Mouse (Mus musculus) embryonic facial prominence, embryonic 10.5 days (tissue): ENCODE data around the gene Slc35e2. TPM values are rescaled to one million over a fixed set of nuclear protein-coding genes. Genes with fewer than 3 reads are reported as not detected.

Experiments used
- DNase-seq: peaks from one replicate; pipeline ENCODE4 v3.0.0-alpha.2; 2017; ENCODE audit warnings: low spot score
- H3K27ac ChIP-seq: fragments of 300-500 bp; sonication (generic); replicated peaks from 2 replicates; pipeline ENCODE4 v1.5.1; 2016; ENCODE audit warnings: mild to moderate bottlenecking
- H3K27me3 ChIP-seq: fragments of 300-500 bp; sonication (generic); replicated peaks from 2 replicates; pipeline ENCODE4 v1.6.1; 2016; ENCODE audit warnings: low read depth, mild to moderate bottlenecking; ENCODE audit not compliant: poor library complexity, severe bottlenecking
- H3K36me3 ChIP-seq: fragments of 300-500 bp; sonication (generic); replicated peaks from 2 replicates; pipeline ENCODE4 v1.6.1; 2016; ENCODE audit warnings: mild to moderate bottlenecking, moderate library complexity
- H3K4me1 ChIP-seq: fragments of 300-500 bp; sonication (generic); 2 replicates; pipeline ENCODE4 v1.6.1; 2016
- H3K4me3 ChIP-seq: fragments of 300-500 bp; sonication (generic); 2 replicates; pipeline ENCODE4 v1.5.1; 2016; ENCODE audit warnings: mild to moderate bottlenecking, moderate library complexity
- H3K9me3 ChIP-seq: fragments of 300-500 bp; sonication (generic); 2 replicates; pipeline ENCODE4 v1.6.1; 2016; ENCODE audit warnings: mild to moderate bottlenecking
- WGBS: fragments of 180-500 bp; shearing (Covaris S2); methylation state at CpG from one replicate; pipeline ENCODE4 v1.1.7; 2016; 5-methylcytosine and 5-hydroxymethylcytosine counted together
- polyA plus RNA-seq: library from polyadenylated mRNA; unstranded; fragments of >200 nt; fragmentation: Nextera tagmentation; extraction: Ambion mirVana; gene quantifications from 2 replicates; pipeline ENCODE4 v1.2.1, GENCODE M21; 2016

Slc35e2 gene
- polyA plus RNA-seq = 13.5 and 13.7 TPM in 2 replicates

DNA sequence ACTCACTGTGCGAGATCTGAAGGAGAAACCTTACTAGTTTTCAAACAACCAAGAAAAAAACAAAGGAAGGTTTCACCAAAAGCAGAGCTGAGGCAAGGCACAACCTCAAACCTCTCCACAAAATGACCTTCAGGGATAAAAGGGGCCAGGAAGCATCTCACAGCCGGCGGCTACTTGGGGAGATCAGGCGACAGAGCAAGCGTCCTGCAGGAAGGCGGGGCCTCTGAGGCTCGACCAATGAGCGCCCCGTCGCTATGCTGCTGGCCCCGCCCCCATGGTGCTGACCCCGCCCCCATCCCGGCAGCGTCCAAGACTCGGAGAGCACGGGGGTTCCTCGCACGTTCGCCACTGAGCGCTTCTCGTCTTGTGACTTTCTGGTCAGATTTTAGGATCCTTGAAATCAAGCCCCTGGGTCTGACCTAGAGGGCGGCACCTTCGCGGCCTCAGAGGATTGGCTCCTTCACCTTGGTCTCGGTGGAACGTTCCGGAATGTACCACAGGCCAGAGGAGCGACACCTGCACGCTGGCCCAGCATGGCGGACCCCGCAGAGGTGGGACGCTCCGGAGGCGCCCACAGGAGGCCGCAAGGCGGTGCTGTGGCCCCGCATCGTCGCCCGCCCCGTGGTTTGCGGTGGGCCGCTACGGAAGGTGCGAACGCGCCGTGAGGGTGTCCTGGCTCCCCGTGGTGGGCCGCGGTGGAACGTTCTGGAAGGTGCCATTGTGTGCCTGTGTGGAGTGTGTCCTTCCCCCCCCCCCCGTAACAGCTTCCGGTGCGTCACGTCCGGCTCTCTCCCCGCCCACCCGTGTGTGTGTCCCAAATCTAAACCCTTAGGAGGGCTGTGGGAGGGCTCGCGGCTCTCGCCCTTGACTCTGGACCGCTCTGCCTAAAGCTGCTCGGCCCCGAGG is at the start of gene Slc35e2:
Slc35e2 (plus strand) TSS at position 326 of the 906 bp plus-strand sequence.
- DNase-seq = peak; percentile 97
- WGBS = under 1% methylated on average over 65 of the region's 65 CpGs
- Histone ChIP-seq H3K9me3 (no peaks in the 10 kb centered on the region), H3K4me1 (peaks cover 24% of the 10 kb centered on the region), H3K36me3 (peaks cover 38% of the 10 kb centered on the region), H3K27me3 (no peaks in the 10 kb centered on the region), H3K27ac (peak within 1 kb of the TSS; percentile 100), H3K4me3 (peak within 1 kb of the TSS; percentile 100)

DNA sequence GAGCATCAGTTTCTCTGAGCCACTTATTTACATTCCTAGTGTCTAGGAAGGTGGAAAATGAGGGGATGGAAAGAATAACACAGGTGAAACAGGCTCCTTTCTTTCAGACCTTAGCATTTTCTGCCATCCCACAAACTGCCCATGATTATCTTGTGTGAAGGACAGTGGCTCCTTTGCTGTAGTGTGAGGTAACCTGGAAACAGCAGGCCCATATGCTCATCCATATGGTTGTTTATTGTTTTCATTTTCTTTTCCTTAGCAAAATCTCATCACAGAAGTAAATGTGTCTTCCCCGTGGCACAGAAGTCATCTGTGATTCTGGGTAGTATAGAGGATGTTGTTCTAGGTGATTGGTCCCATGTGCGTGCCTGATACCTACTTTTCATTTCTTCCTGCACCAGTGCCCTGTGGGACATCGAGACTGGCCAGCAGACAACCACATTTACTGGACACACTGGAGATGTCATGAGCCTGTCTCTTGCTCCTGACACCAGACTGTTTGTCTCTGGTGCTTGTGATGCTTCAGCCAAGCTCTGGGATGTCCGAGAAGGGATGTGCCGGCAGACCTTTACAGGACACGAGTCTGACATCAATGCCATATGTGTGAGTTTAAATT is 48.2 kb upstream of the Slc35e2 start:
- H3K4me1 ChIP-seq = no peaks in the 10 kb centered on the region
- H3K27ac ChIP-seq = no peak overlapping the region
- H3K4me3 ChIP-seq = no peak overlapping the region
- DNase-seq = no peak
- WGBS = 90% methylated on average over 6 of the region's 6 CpGs
- H3K9me3 ChIP-seq = no peaks in the 10 kb centered on the region
- H3K36me3 ChIP-seq = peaks cover 99% of the 10 kb centered on the region
- H3K27me3 ChIP-seq = no peaks in the 10 kb centered on the region

DNA sequence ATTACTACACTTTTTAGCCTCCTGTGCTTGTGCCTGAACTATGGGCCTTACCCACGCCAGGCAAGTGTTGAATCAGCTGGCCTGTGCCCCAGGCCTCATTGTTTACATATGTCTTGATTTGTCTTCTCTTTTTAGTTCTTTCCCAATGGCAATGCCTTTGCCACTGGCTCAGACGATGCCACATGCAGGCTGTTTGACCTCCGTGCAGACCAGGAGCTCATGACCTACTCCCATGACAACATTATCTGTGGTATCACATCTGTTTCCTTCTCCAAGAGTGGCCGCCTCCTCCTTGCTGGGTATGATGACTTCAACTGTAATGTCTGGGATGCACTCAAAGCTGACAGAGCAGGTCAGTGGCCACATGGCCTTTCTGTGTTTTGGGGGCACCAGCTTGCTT is 46.3 kb upstream of the Slc35e2 start:
- H3K27me3 ChIP-seq = no peaks in the 10 kb centered on the region
- DNase-seq = no peak
- H3K4me3 ChIP-seq = no peak overlapping the region
- H3K9me3 ChIP-seq = no peaks in the 10 kb centered on the region
- no peak overlapping the region for H3K27ac ChIP-seq
- H3K36me3 ChIP-seq = peaks cover 99% of the 10 kb centered on the region
- H3K4me1 ChIP-seq = no peaks in the 10 kb centered on the region
- WGBS = 82% methylated on average over 4 of the region's 4 CpGs

DNA sequence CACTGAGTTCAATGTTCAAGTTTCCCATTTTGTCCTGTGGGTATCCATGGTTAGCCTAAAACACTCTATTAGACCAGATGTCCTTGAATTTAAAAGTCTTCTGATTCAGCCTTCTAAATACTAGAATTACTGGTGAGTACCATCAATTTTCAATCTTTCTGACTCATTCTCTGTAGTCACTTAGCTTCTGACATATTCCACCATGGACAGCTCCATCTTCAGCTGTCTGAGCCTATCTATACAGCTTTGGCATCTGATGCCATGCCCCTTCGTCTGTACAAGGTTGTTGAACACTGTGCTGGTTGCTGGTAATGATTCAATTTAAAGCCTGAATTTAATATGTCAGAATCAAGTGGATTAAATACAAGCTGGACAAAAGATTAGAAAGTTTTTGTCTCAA is 45.8 kb upstream of the Slc35e2 start:
- 82% methylated on average over 1 of the region's 1 CpGs for WGBS

DNA sequence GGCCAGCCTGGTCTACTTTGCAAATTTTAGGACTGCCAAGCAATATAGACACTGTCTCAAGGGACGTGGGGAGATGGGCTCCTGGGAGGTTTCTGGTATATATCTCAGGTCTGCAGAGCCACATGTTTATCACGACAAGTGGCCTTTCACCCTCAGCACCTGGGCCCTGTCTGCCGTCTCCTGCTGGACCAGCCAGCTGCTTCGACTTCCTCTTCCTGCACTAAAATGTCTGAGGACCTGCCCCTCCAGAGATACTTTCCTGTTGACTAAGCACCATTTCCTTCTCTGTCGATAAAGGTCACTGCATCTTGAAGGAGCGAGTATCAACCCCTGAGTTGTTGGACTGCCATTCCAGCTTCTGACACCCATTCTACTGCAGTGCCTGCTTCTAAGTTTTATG is 41.8 kb upstream of the Slc35e2 start:
- Histone ChIP-seq H3K27ac (no peak overlapping the region), H3K36me3 (peaks cover 75% of the 10 kb centered on the region), H3K4me1 (peaks cover 29% of the 10 kb centered on the region), H3K9me3 (no peaks in the 10 kb centered on the region), H3K27me3 (no peaks in the 10 kb centered on the region), H3K4me3 (no peak overlapping the region)
- DNase-seq = no peak
- WGBS = 82% methylated on average over 6 of the region's 6 CpGs

More for the DNA sequence above, 45.8 kb upstream of the Slc35e2 start:
- Histone ChIP-seq H3K9me3 (no peaks in the 10 kb centered on the region), H3K27ac (no peak overlapping the region), H3K27me3 (no peaks in the 10 kb centered on the region), H3K4me1 (no peaks in the 10 kb centered on the region), H3K36me3 (peaks cover 99% of the 10 kb centered on the region), H3K4me3 (no peak overlapping the region)
- no peak for DNase-seq

DNA sequence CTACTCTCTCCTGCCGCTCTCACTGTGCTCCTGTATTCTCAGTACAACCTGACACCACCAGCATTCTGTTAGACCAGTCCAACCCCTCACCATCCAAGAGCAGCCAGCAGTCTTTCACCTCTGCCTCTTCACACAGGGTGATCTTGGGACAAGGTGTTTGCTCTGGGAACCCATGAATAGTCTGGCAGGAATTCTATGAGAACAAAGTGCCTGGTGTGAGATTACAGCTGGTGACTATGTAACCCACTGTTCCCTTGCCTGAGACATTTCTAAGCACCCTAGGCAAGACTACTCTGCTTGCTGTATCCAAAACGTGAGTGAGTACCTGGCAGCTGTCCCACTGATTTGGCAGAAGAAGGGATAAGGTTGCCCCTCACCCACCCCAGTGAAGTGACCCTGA is 40.3 kb upstream of the Slc35e2 start:
- WGBS = 75% methylated on average over 2 of the region's 2 CpGs
- H3K27ac ChIP-seq = no peak overlapping the region
- peaks cover 41% of the 10 kb centered on the region for H3K4me1 ChIP-seq
- H3K36me3 ChIP-seq = peaks cover 60% of the 10 kb centered on the region
- H3K27me3 ChIP-seq = no peaks in the 10 kb centered on the region
- H3K4me3 ChIP-seq = no peak overlapping the region
- no peaks in the 10 kb centered on the region for H3K9me3 ChIP-seq
- no peak for DNase-seq

DNA sequence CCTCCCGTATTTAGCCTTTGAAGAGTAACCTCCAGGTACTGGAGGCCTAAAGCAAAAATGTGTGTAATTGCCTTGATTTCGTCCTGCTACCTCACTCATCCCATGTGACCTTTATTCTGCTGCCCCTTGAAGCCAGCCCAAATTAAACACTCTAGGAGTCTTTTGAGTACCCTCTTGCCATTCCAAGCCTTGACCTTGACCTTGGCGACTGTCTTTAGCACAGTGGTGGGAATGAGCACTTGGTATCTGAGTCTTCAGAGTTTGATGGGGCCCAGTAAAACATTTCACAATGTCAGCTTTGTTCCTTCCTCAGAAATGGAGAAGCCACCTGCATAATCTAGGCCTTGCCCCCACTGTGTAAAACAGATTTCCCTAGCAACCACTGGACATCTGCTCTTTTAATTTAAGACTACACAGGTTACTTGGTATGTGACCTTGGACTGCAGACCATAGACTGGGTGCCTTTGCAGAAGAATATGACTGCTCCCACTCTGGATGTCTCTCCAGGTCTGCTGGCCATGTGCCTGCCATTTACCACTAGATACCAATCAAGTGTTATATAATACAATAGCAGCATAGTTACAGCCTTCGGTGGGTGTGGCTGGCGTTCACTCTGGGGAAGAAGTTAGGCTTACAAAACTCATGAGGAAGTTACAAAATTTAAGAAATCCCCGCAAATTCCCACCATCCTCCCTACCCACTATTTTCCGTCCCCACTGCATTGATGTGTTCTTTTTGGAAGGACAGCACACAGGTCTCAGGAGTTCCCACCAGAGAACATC is 39.4 kb upstream of the Slc35e2 start, which contains the start of gene Nadk:
Nadk (plus strand) TSS at position 718 of the 782 bp plus-strand sequence.
- Histone ChIP-seq H3K36me3 (peaks cover 51% of the 10 kb centered on the region), H3K4me1 (peaks cover 45% of the 10 kb centered on the region)
- 71% methylated on average over 7 of the region's 7 CpGs for WGBS

DNA sequence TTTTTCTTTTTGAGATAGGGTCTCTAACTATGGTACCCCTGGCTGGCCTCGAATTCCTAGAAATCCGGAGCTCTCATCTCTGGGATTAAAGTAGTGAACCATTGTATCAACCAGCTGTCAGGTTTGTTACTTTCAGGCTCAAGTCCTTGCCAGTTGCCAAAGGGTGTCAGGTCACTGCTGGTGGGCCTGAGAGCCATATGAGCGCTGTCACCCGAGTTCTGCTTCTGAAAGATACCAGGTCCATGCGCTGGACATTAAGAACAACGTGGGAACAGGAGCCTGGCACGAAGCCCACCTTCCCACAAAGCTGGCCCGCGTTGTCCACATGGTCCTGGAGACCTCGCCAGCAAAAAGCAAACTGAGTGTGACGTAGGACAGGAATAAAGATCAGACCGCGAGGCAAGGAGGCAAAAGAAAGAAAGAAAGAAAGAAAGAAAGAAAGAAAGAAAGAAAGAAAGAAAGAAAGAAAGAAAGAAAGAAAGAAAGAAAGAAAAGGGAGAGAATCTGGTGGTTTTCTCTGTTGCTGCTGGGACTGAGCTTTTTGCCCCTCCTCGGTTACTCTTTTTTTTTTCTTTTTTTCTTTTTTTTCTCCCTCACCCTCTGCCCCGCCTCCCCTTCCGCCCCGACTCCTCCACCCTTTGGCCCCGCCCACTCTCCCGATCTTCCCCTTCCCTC is 38.4 kb upstream of the Slc35e2 start:
- peak overlapping the region; percentile 91 for H3K27ac ChIP-seq
- H3K27me3 ChIP-seq = no peaks in the 10 kb centered on the region
- H3K4me1 ChIP-seq = peaks cover 45% of the 10 kb centered on the region
- no peaks in the 10 kb centered on the region for H3K9me3 ChIP-seq
- 6% methylated on average over 19 of the region's 19 CpGs for WGBS
- peaks cover 42% of the 10 kb centered on the region for H3K36me3 ChIP-seq
- peak; percentile 53 for DNase-seq
- peak overlapping the region; percentile 70 for H3K4me3 ChIP-seq

More for the DNA sequence above, 39.4 kb upstream of the Slc35e2 start, which contains the start of gene Nadk:
- DNase-seq = no peak
- peak within 1 kb of the TSS; percentile 70 for H3K4me3 ChIP-seq
- no peaks in the 10 kb centered on the region for H3K27me3 ChIP-seq
- H3K27ac ChIP-seq = peak within 1 kb of the TSS; percentile 91
- H3K9me3 ChIP-seq = no peaks in the 10 kb centered on the region

DNA sequence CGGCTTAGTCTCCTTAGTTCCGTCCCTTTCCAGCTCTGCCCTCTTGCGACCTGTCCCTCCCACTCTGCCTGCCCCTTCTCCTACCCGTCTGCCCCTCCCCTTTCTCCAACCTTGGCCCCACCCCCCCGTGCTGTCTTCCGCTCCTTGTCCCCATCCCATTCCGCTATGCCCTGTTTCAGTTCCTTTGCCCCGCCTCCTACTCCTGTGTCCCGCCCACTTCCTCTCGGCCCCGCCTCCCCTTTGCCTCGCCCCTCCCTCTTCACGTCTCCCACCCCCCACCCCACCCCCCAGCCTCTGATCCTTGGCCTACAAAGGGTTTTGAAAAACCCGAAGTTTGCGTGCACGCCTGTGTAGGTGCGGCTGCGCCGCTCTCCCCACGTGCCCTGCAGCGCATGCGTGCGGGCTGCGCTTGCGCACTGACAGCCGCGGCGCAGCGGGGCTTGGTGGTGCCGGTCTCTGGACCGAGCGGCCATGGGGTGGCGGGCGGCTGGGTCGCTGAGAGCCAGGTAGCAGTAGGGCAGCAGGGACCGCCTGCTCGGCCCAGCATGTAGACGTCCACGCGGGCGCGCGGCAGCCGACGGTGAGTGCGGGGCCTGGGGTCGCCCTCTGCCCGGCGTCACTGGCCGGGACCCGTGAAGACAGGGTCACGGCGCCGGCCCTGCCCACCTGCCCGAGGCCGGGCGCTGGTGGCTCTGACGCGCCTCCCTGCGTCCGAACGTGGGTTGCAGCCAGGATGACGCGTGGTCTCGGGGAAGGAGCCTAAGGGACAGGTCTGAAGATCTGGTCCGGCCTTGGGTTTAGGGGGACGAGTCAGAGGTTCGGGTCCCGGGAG is 37.6 kb upstream of the Slc35e2 start:
- Histone ChIP-seq H3K4me3 (peak overlapping the region; percentile 70), H3K27ac (peak overlapping the region; percentile 91), H3K4me1 (peaks cover 45% of the 10 kb centered on the region), H3K27me3 (no peaks in the 10 kb centered on the region), H3K9me3 (no peaks in the 10 kb centered on the region), H3K36me3 (peaks cover 35% of the 10 kb centered on the region)
- WGBS = 1% methylated on average over 69 of the region's 69 CpGs
- peak; percentile 100 for DNase-seq

DNA sequence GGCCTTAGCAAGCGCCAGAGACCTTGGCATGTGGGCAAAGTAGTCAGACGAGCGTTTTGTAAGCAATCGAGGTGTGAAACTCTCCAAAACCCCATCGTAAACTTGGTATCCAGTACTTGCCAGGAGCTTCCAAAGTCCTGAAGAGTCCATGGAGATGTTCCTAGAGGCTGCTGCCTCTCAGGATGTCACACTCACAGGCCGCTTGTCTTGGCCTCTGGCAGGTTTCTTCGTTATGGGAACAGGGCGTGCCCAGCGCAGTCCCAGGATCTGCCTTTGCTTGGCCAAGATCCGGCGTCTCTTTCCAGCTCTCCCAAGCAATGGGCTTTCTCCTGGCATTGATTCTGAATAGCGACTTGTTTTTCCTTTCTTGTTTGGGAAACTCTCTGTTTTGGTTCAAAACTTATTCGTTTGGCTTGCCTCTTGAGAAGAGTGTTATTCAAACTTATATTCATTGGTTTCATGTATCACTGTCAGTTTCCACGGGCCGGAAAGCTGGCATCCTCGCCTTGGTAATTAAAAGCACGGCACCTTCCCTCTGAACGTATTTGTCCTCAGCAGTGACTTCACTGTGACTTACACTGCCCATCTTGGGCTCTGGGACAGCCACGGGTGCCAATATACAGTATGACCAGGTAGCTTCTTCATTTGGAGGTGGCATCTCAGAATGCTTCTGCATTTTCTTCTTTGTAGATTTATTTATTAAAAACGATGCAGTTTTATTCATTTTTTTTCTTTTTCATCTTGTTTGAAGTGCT is 36.7 kb upstream of the Slc35e2 start:
- no peaks in the 10 kb centered on the region for H3K9me3 ChIP-seq
- peak overlapping the region; percentile 70 for H3K4me3 ChIP-seq
- peak overlapping the region; percentile 91 for H3K27ac ChIP-seq
- H3K36me3 ChIP-seq = peaks cover 26% of the 10 kb centered on the region
- no peaks in the 10 kb centered on the region for H3K27me3 ChIP-seq
- DNase-seq = no peak
- 19% methylated on average over 20 of the region's 20 CpGs for WGBS
- peaks cover 45% of the 10 kb centered on the region for H3K4me1 ChIP-seq

DNA sequence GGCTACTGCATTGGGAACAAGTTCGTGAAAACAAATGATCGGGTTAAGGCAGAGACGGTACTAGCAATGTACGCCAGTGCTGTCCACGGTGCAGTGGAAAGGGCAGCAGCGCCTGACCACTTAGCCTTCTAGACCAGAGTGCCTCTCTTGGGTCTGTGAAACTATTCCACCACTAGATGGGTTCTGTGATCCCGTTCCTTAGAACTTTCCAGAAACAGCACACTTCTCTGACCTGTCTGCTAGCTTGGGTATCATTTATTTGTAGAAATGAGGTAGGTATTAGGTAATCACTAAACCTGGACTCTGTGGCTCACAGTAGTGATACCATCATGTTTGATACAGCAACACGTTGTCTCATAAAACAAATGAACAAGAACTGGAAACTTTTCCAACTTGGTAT is 34.7 kb upstream of the Slc35e2 start:
- peaks cover 42% of the 10 kb centered on the region for H3K4me1 ChIP-seq
- H3K4me3 ChIP-seq = no peak overlapping the region
- no peaks in the 10 kb centered on the region for H3K9me3 ChIP-seq
- no peaks in the 10 kb centered on the region for H3K27me3 ChIP-seq
- no peak for DNase-seq
- WGBS = 77% methylated on average over 8 of the region's 8 CpGs
- peaks cover 5% of the 10 kb centered on the region for H3K36me3 ChIP-seq
- no peak overlapping the region for H3K27ac ChIP-seq
